22 mouse cellular contexts compared by ENCODE assay signal in the genomic region with DNA sequence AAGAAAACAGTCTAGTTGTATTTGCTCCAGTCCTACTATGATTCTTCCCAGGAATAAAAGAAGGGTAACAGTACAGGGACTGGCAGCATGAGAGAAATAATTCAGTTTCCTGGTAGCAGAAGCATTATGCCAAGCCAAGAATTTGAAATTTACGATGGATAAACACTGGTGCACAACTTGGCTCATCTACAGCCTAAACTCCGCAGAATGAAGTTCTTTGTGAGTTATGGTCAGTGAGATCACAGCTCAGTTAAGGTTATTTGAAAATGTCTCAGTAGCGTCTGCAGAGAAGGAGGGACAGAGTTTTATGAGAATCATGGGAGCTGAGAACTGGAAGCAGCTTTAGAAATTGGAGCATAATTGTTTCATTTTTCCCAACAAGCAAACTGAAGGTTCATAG. TPM values are rescaled to one million over a fixed set of nuclear protein-coding genes. Genes with fewer than 3 reads are reported as not detected.
DNase-seq lines count a peak whose midpoint lies in the region; ATAC-seq lines count a peak whose summit lies in the region.
"Had no signal": no experiment of that assay in that cellular context is flagged by ENCODE, and none has a peak within 500 bp of the region (broad histone marks: within the 10 kb centered on the region; RNA-seq: fewer than 3 reads in every experiment).

No protein-coding gene starts in this region.

- H3K27me3 ChIP-seq in liver, embryonic 13.5 days, result no peaks in the 10 kb centered on the region
- no peaks in the 10 kb centered on the region for H3K27me3 ChIP-seq in liver, embryonic 11.5 days (replicated peaks; ENCODE audit: control insufficient read depth, insufficient read depth, low read length)
- H3K27me3 ChIP-seq: embryonic facial prominence, embryonic 12.5 days; forebrain, embryonic 15.5 days; heart, embryonic 15.5 days; neural tube, embryonic 13.5 days had no signal

- WGBS in liver, embryonic 13.5 days (ENCODE audit: insufficient replicate concordance), result 84% methylated on average over 3 of the region's 3 CpGs
- 89% methylated on average over 3 of the region's 3 CpGs for WGBS in liver, embryonic 11.5 days

- H3K9ac ChIP-seq in liver, embryonic 13.5 days, result no peak overlapping the region
- H3K9ac ChIP-seq in liver, embryonic 11.5 days (ENCODE audit: low read depth, low read length), result no peak overlapping the region
- H3K9ac ChIP-seq: embryonic facial prominence, embryonic 12.5 days; forebrain, embryonic 15.5 days; heart, embryonic 15.5 days; neural tube, embryonic 13.5 days had no signal

- H3K9me3 ChIP-seq in liver, embryonic 13.5 days (replicated peaks), result no peaks in the 10 kb centered on the region
- no peaks in the 10 kb centered on the region for H3K9me3 ChIP-seq in liver, embryonic 11.5 days (ENCODE audit: control insufficient read depth, low read length)
- H3K9me3 ChIP-seq: embryonic facial prominence, embryonic 12.5 days; forebrain, embryonic 10.5 days; forebrain, embryonic 15.5 days; G1E; heart, embryonic 10.5 days; heart, embryonic 15.5 days; neural tube, embryonic 13.5 days had no signal

- peak; percentile 17 for DNase-seq in adrenal gland, postnatal 14 days
- no peak for DNase-seq in adrenal gland, adult 8-10 months
- DNase-seq in liver, embryonic 13.5 days, result no peak
- no peak for DNase-seq in liver, embryonic 11.5 days (ENCODE audit: low spot score)
- DNase-seq in NIH3T3 (ENCODE audit: low read depth), result peak; percentile 6
- DNase-seq in skeletal muscle tissue, adult 2 months (ENCODE audit: low read depth, low spot score), result peak; percentile 7
- no peak for DNase-seq in spleen, postnatal 10 days (ENCODE audit: low spot score in 2 of 2)
- DNase-seq: cerebellum, adult 11-12 months; cerebellum, adult 9-11 months; embryo, embryonic 11 days; gastrocnemius, postnatal 25 days; layer of hippocampus, postnatal 36 days; left cerebral cortex, postnatal 4 days; thymus, postnatal 14 days had no signal

- H3K27ac ChIP-seq in liver, embryonic 13.5 days, result peak overlapping the region; percentile 77
- H3K27ac ChIP-seq in liver, embryonic 11.5 days (ENCODE audit: low read depth, low read length), result no peak overlapping the region
- H3K27ac ChIP-seq: embryonic facial prominence, embryonic 12.5 days; forebrain, embryonic 10.5 days; forebrain, embryonic 15.5 days; heart, embryonic 10.5 days; heart, embryonic 15.5 days; neural tube, embryonic 13.5 days had no signal

- peaks cover 15% of the 10 kb centered on the region; the same call in 1 of the 2 replicates for H3K36me3 ChIP-seq in liver, embryonic 13.5 days
- H3K36me3 ChIP-seq in liver, embryonic 11.5 days (ENCODE audit: control insufficient read depth, insufficient read depth, low read length), result no peaks in the 10 kb centered on the region
- H3K36me3 ChIP-seq: embryonic facial prominence, embryonic 12.5 days; heart, embryonic 10.5 days; heart, embryonic 15.5 days had no signal

- peaks cover 56% of the 10 kb centered on the region for H3K4me1 ChIP-seq in liver, embryonic 13.5 days (replicated peaks)
- H3K4me1 ChIP-seq in liver, embryonic 11.5 days (replicated peaks; ENCODE audit: control insufficient read depth, insufficient read depth, low read length), result peaks cover 9% of the 10 kb centered on the region; the same call in 1 of the 2 replicates
- H3K4me1 ChIP-seq: embryonic facial prominence, embryonic 12.5 days; forebrain, embryonic 10.5 days; forebrain, embryonic 15.5 days; neural tube, embryonic 13.5 days had no signal

- 0 out of 2 replicates have a peak overlapping the region, but pooled peaks have one; percentile 8 for H3K4me2 ChIP-seq in liver, embryonic 13.5 days
- no peak overlapping the region for H3K4me2 ChIP-seq in liver, embryonic 11.5 days
- H3K4me2 ChIP-seq: embryonic facial prominence, embryonic 12.5 days; forebrain, embryonic 15.5 days; heart, embryonic 15.5 days; midbrain, embryonic 11.5 days; neural tube, embryonic 13.5 days had no signal

- H3K4me3 ChIP-seq in liver, embryonic 13.5 days (replicated peaks), result no peak overlapping the region
- H3K4me3 ChIP-seq in liver, embryonic 11.5 days (ENCODE audit: low read depth, low read length), result no peak overlapping the region
- H3K4me3 ChIP-seq: embryonic facial prominence, embryonic 12.5 days; forebrain, embryonic 10.5 days; forebrain, embryonic 15.5 days; heart, embryonic 10.5 days; heart, embryonic 15.5 days; neural tube, embryonic 13.5 days had no signal

- no peak for ATAC-seq in liver, embryonic 13.5 days (ENCODE audit: low read depth)
- no peak for ATAC-seq in liver, embryonic 11.5 days (replicated peaks; ENCODE audit: low FRiP score)
- ATAC-seq: forebrain, embryonic 15.5 days had no signal

RNA-seq across cellular contexts. Expression of gene Fars2, which starts 31.2 kb away (rescaled TPM):
- 80.5 and 83.6 TPM in 2 replicates for total RNA-seq in adrenal gland, postnatal 14 days (2021)
- 100 to 1,000 TPM in 1 of 4 experiments, 10 to 100 TPM in 3; 91.5 to 101 (median 98.0) TPM for total RNA-seq in adrenal gland, adult 8-10 months (2022)
- 27.4 and 31.4 TPM in 2 replicates for polyA plus RNA-seq in liver, embryonic 13.5 days (2015; fragmentation: Nextera tagmentation; extraction: Ambion mirVana)
- 27.7 and 31.0 TPM in 2 replicates for polyA plus RNA-seq in liver, embryonic 11.5 days (2014; fragmentation: Nextera tagmentation; extraction: Ambion mirVana)

RNA-seq across cellular contexts. Expression of gene Lyrm4, which starts 31.4 kb away (rescaled TPM):
- 16.0 and 19.3 TPM in 2 replicates for total RNA-seq in adrenal gland, postnatal 14 days (2021)
- 10 to 100 TPM; 18.8 to 26.5 (median 21.6) TPM for total RNA-seq in adrenal gland, adult 8-10 months (2022)
- 27.1 and 27.8 TPM in 2 replicates for polyA plus RNA-seq in liver, embryonic 13.5 days (2015; fragmentation: Nextera tagmentation; extraction: Ambion mirVana)
- polyA plus RNA-seq in liver, embryonic 11.5 days (2014; fragmentation: Nextera tagmentation; extraction: Ambion mirVana), result 40.2 and 41.7 TPM in 2 replicates

Comparison
In these comparisons a context has a peak if more than half of its experiments do, and no peak if none do; other contexts are left out.
1. DNase-seq: peak in adrenal gland, postnatal 14 days (single experiment), NIH3T3 (single experiment) and skeletal muscle tissue, adult 2 months (single experiment); none in adrenal gland, adult 8-10 months (single experiment), liver, embryonic 13.5 days (single experiment), liver, embryonic 11.5 days (single experiment) and spleen, postnatal 10 days (0 of 2).